Mouse (Mus musculus) bone marrow macrophage, adult 2 months (primary cell): ENCODE measurements around the gene Kbtbd6. TPM values are rescaled to one million over a fixed set of nuclear protein-coding genes. Genes with fewer than 3 reads are reported as not detected.
A peak's percentile ranks its signal among the peaks of the same experiment; 100 is the strongest.

Experiments
- H3K27ac ChIP-seq: 2 replicates; pipeline ENCODE4 v1.5.1; 2012; ENCODE audit warnings: low read depth, low read length; ENCODE audit not compliant: insufficient read depth
- H3K4me1 ChIP-seq: 2 replicates; pipeline ENCODE4 v1.6.1; 2012; ENCODE audit warnings: low read length; ENCODE audit not compliant: control insufficient read depth, insufficient read depth
- H3K4me3 ChIP-seq: 2 replicates; pipeline ENCODE4 v1.5.1; 2012; ENCODE audit warnings: mild to moderate bottlenecking, low read length, moderate library complexity; ENCODE audit not compliant: insufficient read depth
- CTCF ChIP-seq: IDR thresholded peaks from 2 replicates; pipeline ENCODE4 v1.5.1; 2012; ENCODE audit warnings: low read depth, mild to moderate bottlenecking, low read length, moderate library complexity
- POLR2A ChIP-seq: IDR thresholded peaks from 2 replicates; pipeline ENCODE4 v1.6.1; 2012; ENCODE audit warnings: mild to moderate bottlenecking, low read depth, low read length, borderline replicate concordance
- polyA plus RNA-seq: library from polyadenylated mRNA; stranded (reverse); fragments of >200 nt; gene quantifications from 2 replicates; pipeline ENCODE4 v1.2.4, GENCODE M21; 2012; ENCODE audit not compliant: missing spikeins, insufficient read depth, insufficient read length

The Kbtbd6 gene
- polyA plus RNA-seq, 1 experiment = 0.50 TPM

DNA sequence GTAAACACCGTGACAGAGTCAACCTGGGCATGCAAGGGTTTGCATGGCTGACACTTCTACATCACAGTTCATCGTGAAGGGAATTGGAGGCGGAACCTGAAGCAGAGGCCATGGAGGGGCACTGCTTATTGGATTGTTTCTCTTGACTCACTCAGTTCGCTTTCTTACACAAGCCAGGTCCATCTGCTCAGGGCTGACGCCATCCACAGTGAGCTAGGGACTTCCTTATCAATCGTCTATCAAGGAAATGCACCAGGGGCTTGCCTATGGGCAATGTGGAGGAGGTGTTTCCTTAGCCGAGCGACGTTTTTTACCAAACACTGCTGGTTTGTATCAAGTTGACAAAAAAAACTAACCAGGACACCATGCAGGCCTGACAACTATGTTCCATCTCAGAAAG is 47.7 kb downstream of the Kbtbd6 start:
- no peak for TF ChIP-seq CTCF
- no peak for TF ChIP-seq POLR2A
- Histone ChIP-seq H3K4me1 (peaks cover 25% of the 10 kb centered on the region), H3K27ac (no peak overlapping the region), H3K4me3 (no peak overlapping the region)

DNA sequence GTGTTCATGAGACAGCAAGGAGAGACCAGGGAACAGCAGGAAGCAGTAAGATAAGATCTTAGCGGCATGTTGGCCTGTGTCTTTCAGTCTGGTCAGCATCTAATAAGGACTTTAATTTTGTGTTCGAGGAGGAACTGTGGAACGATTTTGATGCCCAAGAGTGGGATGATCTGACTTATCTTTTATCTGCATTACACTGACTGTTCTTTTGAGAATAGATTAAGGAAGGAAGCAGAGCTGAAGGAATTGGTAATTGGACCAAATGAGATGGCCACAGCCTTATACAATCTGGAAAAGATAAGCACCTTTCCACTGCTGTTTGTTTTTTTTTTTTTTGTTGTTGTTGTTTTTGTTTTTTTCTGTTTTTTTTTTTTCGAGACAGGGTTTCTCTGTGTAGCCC is 49.1 kb downstream of the Kbtbd6 start:
- Histone ChIP-seq H3K27ac (no peak overlapping the region), H3K4me3 (no peak overlapping the region), H3K4me1 (peaks cover 24% of the 10 kb centered on the region)
- TF ChIP-seq POLR2A (no peak), CTCF (no peak)

DNA sequence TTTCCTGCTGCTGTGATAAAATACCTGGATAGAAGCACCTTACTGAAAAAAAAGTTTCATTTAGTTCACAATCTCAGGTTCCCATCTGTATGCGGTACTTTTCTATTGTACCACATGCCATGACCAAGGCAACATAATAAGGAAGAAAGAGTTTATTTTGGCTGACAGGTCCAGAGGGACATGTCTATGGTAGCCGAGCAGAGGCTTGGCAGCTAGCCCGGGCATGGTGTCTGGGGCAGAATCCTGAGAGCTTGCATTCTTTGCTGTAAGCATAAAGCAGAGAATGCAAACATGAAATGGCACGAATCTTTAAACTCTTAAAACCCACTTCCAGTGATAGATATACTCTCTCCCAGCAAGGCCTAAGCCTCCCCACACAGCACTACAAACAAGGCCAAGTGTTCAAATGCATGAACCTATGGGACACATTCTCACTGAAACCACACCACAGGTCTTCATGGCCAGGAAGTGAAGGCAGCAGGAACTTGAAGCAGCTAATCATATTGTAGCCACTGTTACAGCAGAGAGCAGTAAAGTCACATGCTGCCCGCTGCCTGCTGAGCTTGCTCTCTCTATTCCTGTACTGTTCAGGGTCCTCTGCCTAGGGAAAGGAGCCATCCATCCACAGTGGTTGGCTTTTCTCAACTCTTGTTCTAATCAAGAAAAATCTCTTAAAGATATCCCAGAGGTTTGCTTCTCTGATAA is 51.9 kb downstream of the Kbtbd6 start:
- H3K27ac ChIP-seq = peak overlapping the region; percentile 87
- H3K4me3 ChIP-seq = no peak overlapping the region
- TF ChIP-seq CTCF (no peak), POLR2A (no peak)
- H3K4me1 ChIP-seq = peaks cover 35% of the 10 kb centered on the region

Other genes starting within 250 kb of the Kbtbd6 start
- not detected in 2 replicates for gene Zfp957, start 204.5 kb upstream of the Kbtbd6 start, polyA plus RNA-seq
- gene Rgcc, start 150.2 kb upstream of the Kbtbd6 start, polyA plus RNA-seq = 0.60 TPM in 1 of 2 replicates, not detected in the other
- 24.1 and 25.4 TPM in 2 replicates for gene Naa16, start 61.1 kb upstream of the Kbtbd6 start, polyA plus RNA-seq
- gene Mtrf1, start 54.1 kb upstream of the Kbtbd6 start, polyA plus RNA-seq = 6.6 and 8.3 TPM in 2 replicates
- gene Kbtbd7, start 25.3 kb upstream of the Kbtbd6 start, polyA plus RNA-seq = 6.5 and 8.7 TPM in 2 replicates
- 69.9 and 74.0 TPM in 2 replicates for gene Elf1, start 29.4 kb downstream of the Kbtbd6 start, polyA plus RNA-seq
- gene Wbp4, start 29.7 kb downstream of the Kbtbd6 start, polyA plus RNA-seq = 41.3 and 55.2 TPM in 2 replicates
- gene Sugt1, start 135.9 kb downstream of the Kbtbd6 start, polyA plus RNA-seq = 179 and 188 TPM in 2 replicates
- gene Cnmd, start 210.3 kb downstream of the Kbtbd6 start, polyA plus RNA-seq = not detected in 2 replicates